ENCODE assay signal across 9 mouse cellular contexts in the genomic region with DNA sequence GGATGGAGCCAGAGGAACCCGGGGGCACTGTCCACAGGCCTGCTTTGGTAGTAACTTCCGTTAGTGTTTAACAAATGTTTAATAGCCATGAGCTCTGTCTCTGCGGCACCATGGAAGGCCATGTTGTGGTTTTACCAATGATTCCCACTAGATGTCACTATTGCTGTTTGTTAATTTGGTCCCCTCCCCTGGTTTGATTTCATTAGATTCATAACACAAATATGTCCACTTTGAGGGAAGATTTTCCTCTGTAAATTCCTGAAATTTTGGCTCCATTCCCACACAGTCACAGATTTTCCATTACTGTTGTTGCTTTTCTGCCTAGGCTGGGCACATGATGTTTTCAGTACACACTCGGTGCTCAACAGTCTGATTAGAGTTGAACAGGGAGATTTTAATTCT. TPM values are rescaled to one million over a fixed set of nuclear protein-coding genes. Genes with fewer than 3 reads are reported as not detected.
A peak's percentile ranks its signal among the peaks of the same experiment; 100 is the strongest.
DNase-seq lines count a peak whose midpoint lies in the region; ATAC-seq and TF ChIP-seq lines count a peak whose summit lies in the region.
"Had no signal": no experiment of that assay in that cellular context is flagged by ENCODE, and none has a peak within 500 bp of the region (broad histone marks: within the 10 kb centered on the region; RNA-seq: fewer than 3 reads in every experiment).

No protein-coding gene starts in this region.

- 22% methylated on average over 4 of the region's 4 CpGs for WGBS in liver, postnatal 0 days (ENCODE audit: insufficient replicate concordance)
- WGBS in liver, embryonic 12.5 days (ENCODE audit: insufficient replicate concordance), result 35% methylated on average over 4 of the region's 4 CpGs
- WGBS in forebrain, embryonic 14.5 days, result 35% methylated on average over 4 of the region's 4 CpGs

- H3K4me3 ChIP-seq in liver, postnatal 0 days (ENCODE audit: low read depth, low read length), result no peak overlapping the region
- H3K4me3 ChIP-seq in liver, embryonic 12.5 days, result no peak overlapping the region
- H3K4me3 ChIP-seq in forebrain, embryonic 14.5 days (ENCODE audit: low read depth, low read length), result no peak overlapping the region

- no peak overlapping the region for H3K4me2 ChIP-seq in liver, postnatal 0 days (ENCODE audit: low read depth, low read length)
- no peak overlapping the region for H3K4me2 ChIP-seq in liver, embryonic 12.5 days
- H3K4me2 ChIP-seq in forebrain, embryonic 14.5 days (ENCODE audit: low read length), result no peak overlapping the region

- no peak for ATAC-seq in liver, postnatal 0 days
- ATAC-seq in liver, embryonic 12.5 days, result no peak
- peak; percentile 74; the same call in 1 of the 2 replicates for ATAC-seq in forebrain, embryonic 14.5 days

- no peaks in the 10 kb centered on the region for H3K36me3 ChIP-seq in liver, postnatal 0 days (replicated peaks; ENCODE audit: insufficient read depth, low read length)
- no peaks in the 10 kb centered on the region for H3K36me3 ChIP-seq in liver, embryonic 12.5 days
- no peaks in the 10 kb centered on the region for H3K36me3 ChIP-seq in forebrain, embryonic 14.5 days (ENCODE audit: control insufficient read depth, insufficient read depth, low read length)

- H3K4me1 ChIP-seq in liver, postnatal 0 days (ENCODE audit: insufficient read depth), result no peaks in the 10 kb centered on the region
- H3K4me1 ChIP-seq in liver, embryonic 12.5 days, result no peaks in the 10 kb centered on the region
- no peaks in the 10 kb centered on the region for H3K4me1 ChIP-seq in forebrain, embryonic 14.5 days (ENCODE audit: control insufficient read depth, insufficient read depth, low read length)

- DNase-seq in adrenal gland, adult 2 months, result peak; percentile 27
- DNase-seq in adrenal gland, postnatal 4 days (ENCODE audit: low spot score in 2 of 2), result no peak
- no peak for DNase-seq in liver, postnatal 0 days
- DNase-seq in forebrain, embryonic 14.5 days (ENCODE audit: low spot score), result peak; percentile 82
- peak; percentile 8 for DNase-seq in layer of hippocampus, adult 9-11 months
- DNase-seq in retina, postnatal 7 days (ENCODE audit: low read depth, low spot score), result peak; percentile 35
- DNase-seq in spleen, postnatal 4 days (ENCODE audit: low spot score in 2 of 2), result no peak

- H3K9me3 ChIP-seq in liver, postnatal 0 days (ENCODE audit: low read length), result no peaks in the 10 kb centered on the region
- H3K9me3 ChIP-seq in liver, embryonic 12.5 days (replicated peaks), result no peaks in the 10 kb centered on the region
- no peaks in the 10 kb centered on the region for H3K9me3 ChIP-seq in forebrain, embryonic 14.5 days (replicated peaks; ENCODE audit: control insufficient read depth, low read length)

- TF ChIP-seq EP300 in liver, postnatal 0 days (IDR thresholded peaks at IDR 0.05; ENCODE audit: low read depth), result no peak

- peak; percentile 53 for TF ChIP-seq CTCF in liver, postnatal 0 days (IDR thresholded peaks at IDR 0.05; ENCODE audit: low read depth)

- no peak overlapping the region for H3K27ac ChIP-seq in liver, postnatal 0 days (ENCODE audit: low read depth)
- H3K27ac ChIP-seq in liver, embryonic 12.5 days, result no peak overlapping the region
- H3K27ac ChIP-seq in forebrain, embryonic 14.5 days (ENCODE audit: low read depth, low read length), result no peak overlapping the region

- H3K9ac ChIP-seq in liver, postnatal 0 days (replicated peaks), result no peak overlapping the region
- no peak overlapping the region for H3K9ac ChIP-seq in liver, embryonic 12.5 days
- no peak overlapping the region for H3K9ac ChIP-seq in forebrain, embryonic 14.5 days (ENCODE audit: low read length)

- H3K27me3 ChIP-seq in liver, postnatal 0 days (ENCODE audit: insufficient read depth, low read length), result no peaks in the 10 kb centered on the region
- no peaks in the 10 kb centered on the region for H3K27me3 ChIP-seq in liver, embryonic 12.5 days (replicated peaks)
- no peaks in the 10 kb centered on the region for H3K27me3 ChIP-seq in forebrain, embryonic 14.5 days (replicated peaks; ENCODE audit: control insufficient read depth, insufficient read depth, low read length)

RNA-seq across cellular contexts. Expression of gene Fermt1, which starts 25.1 kb away (rescaled TPM):
- total RNA-seq in adrenal gland, adult 2 months (2021), result not detected
- polyA plus RNA-seq in adrenal gland, adult 2 months (2012; rRNA removed), result not detected in 2 replicates
- 1 to 10 TPM in 1 of 2 experiments, not detected in 1; 1.9 TPM for total RNA-seq in adrenal gland, postnatal 4 days (2021)
- 0.41 and 0.43 TPM in 2 replicates for polyA plus RNA-seq in liver, postnatal 0 days (2015; fragmentation: Nextera tagmentation; extraction: Ambion mirVana)
- polyA plus RNA-seq in liver, embryonic 12.5 days (2016; fragmentation: Nextera tagmentation; extraction: Ambion mirVana), result 0.47 and 0.83 TPM in 2 replicates
- not detected in 2 replicates for polyA plus RNA-seq in forebrain, embryonic 14.5 days (2014; fragmentation: Nextera tagmentation; extraction: Ambion mirVana)
- total RNA-seq: neutrophil, adult 5-6 weeks had no signal

Comparison
In these comparisons a context has a peak if more than half of its experiments do, and no peak if none do; other contexts are left out.
1. DNase-seq: peak in adrenal gland, adult 2 months (single experiment), forebrain, embryonic 14.5 days (single experiment), layer of hippocampus, adult 9-11 months (single experiment) and retina, postnatal 7 days (single experiment); none in adrenal gland, postnatal 4 days (0 of 2), liver, postnatal 0 days (single experiment) and spleen, postnatal 4 days (0 of 2).